Mouse (Mus musculus) cortical plate, adult 2 months (tissue): ENCODE data around the gene Tmem45a2. TPM values are rescaled to one million over a fixed set of nuclear protein-coding genes. Genes with fewer than 3 reads are reported as not detected.

Experiments
- H3K27ac ChIP-seq: fragments of 200-500 bp; 2 replicates; pipeline ENCODE4 v1.5.1; 2012; ENCODE audit warnings: low read length, control low read depth, inconsistent platforms; ENCODE audit not compliant: insufficient read depth
- H3K4me1 ChIP-seq: fragments of 200-500 bp; 2 replicates; pipeline ENCODE4 v1.6.1; 2011; ENCODE audit warnings: low read length; ENCODE audit not compliant: control insufficient read depth, insufficient read depth
- H3K4me3 ChIP-seq: fragments of 200-500 bp; 2 replicates; pipeline ENCODE4 v1.5.1; 2011; ENCODE audit warnings: mild to moderate bottlenecking, low read length, control low read depth; ENCODE audit not compliant: insufficient read depth
- CTCF ChIP-seq: fragments of 200-500 bp; IDR thresholded peaks from 2 replicates; pipeline ENCODE4 v1.5.1; 2011; ENCODE audit warnings: mild to moderate bottlenecking, control low read depth, low read length; ENCODE audit not compliant: insufficient read depth; ENCODE audit errors: extremely low read depth
- POLR2A ChIP-seq: fragments of 200-500 bp; IDR thresholded peaks from 2 replicates; pipeline ENCODE4 v1.6.1; 2011; ENCODE audit warnings: mild to moderate bottlenecking, low read length, control low read depth; ENCODE audit not compliant: insufficient read depth; ENCODE audit errors: extremely low read depth
- polyA plus RNA-seq: library from polyadenylated mRNA; depleted of rRNA; stranded (reverse); fragments of >200 nt; gene quantifications from 2 replicates; pipeline ENCODE4 v1.2.3, GENCODE M21; 2012; rRNA removed

The Tmem45a2 gene
- 0.06 TPM in 1 of 2 replicates, not detected in the other for polyA plus RNA-seq

GRCm38 (mm10) chr16:57071132-57071639 lies at the start of gene Tmem45a2:
Gene Tmem45a2 (minus strand): TSS chr16:57071372.
- TF ChIP-seq POLR2A, result no peak
- TF ChIP-seq CTCF, result no peak

GRCm38 (mm10) chr16:57117562-57117961 lies 46.4 kb upstream of the Tmem45a2 start:
- TF ChIP-seq POLR2A (no peak), CTCF (no peak)

More at GRCm38 (mm10) chr16:57071132-57071639, at the start of gene Tmem45a2:
- Histone ChIP-seq H3K4me1 (no peaks in the 10 kb centered on the region), H3K27ac (no peak within 1 kb of the TSS), H3K4me3 (no peak within 1 kb of the TSS)

GRCm38 (mm10) chr16:57116066-57116465 lies 44.9 kb upstream of the Tmem45a2 start:
- TF ChIP-seq CTCF, result peak; percentile 31; the same call in 1 of the 2 replicates
- no peak for TF ChIP-seq POLR2A
- no peak overlapping the region for H3K27ac ChIP-seq

More at GRCm38 (mm10) chr16:57117562-57117961, 46.4 kb upstream of the Tmem45a2 start:
- no peak overlapping the region for H3K27ac ChIP-seq
- H3K4me3 ChIP-seq, result no peak overlapping the region
- no peaks in the 10 kb centered on the region for H3K4me1 ChIP-seq

GRCm38 (mm10) chr16:57106185-57106960 lies 35.2 kb upstream of the Tmem45a2 start:
- H3K27ac ChIP-seq, result no peak overlapping the region
- TF ChIP-seq POLR2A, result no peak
- no peaks in the 10 kb centered on the region for H3K4me1 ChIP-seq
- H3K4me3 ChIP-seq, result no peak overlapping the region

More at GRCm38 (mm10) chr16:57116066-57116465, 44.9 kb upstream of the Tmem45a2 start:
- H3K4me3 ChIP-seq, result no peak overlapping the region
- H3K4me1 ChIP-seq, result no peaks in the 10 kb centered on the region

GRCm38 (mm10) chr16:57101174-57101573 lies 30.0 kb upstream of the Tmem45a2 start:
- H3K4me3 ChIP-seq, result no peak overlapping the region
- TF ChIP-seq POLR2A (no peak), CTCF (no peak)
- no peak overlapping the region for H3K27ac ChIP-seq
- H3K4me1 ChIP-seq, result no peaks in the 10 kb centered on the region

- H3K4me3 ChIP-seq, result no peak overlapping the region
- no peaks in the 10 kb centered on the region for H3K4me1 ChIP-seq
- TF ChIP-seq CTCF (no peak), POLR2A (no peak)
- no peak overlapping the region for H3K27ac ChIP-seq
These were observed 28.5 kb upstream of the Tmem45a2 start for GRCm38 (mm10) chr16:57099572-57100237.

- H3K27ac ChIP-seq, result no peak overlapping the region
- TF ChIP-seq CTCF, result no peak
- no peak for TF ChIP-seq POLR2A
- H3K4me1 ChIP-seq, result no peaks in the 10 kb centered on the region
- no peak overlapping the region for H3K4me3 ChIP-seq
These were observed 27.4 kb upstream of the Tmem45a2 start for GRCm38 (mm10) chr16:57098468-57099144.

GRCm38 (mm10) chr16:57092911-57093605 lies 21.9 kb upstream of the Tmem45a2 start:
- no peak for TF ChIP-seq CTCF
- TF ChIP-seq POLR2A, result no peak
- no peaks in the 10 kb centered on the region for H3K4me1 ChIP-seq
- no peak overlapping the region for H3K27ac ChIP-seq
- no peak overlapping the region for H3K4me3 ChIP-seq

GRCm38 (mm10) chr16:57092460-57092859 lies 21.3 kb upstream of the Tmem45a2 start:
- Histone ChIP-seq H3K27ac (no peak overlapping the region), H3K4me3 (no peak overlapping the region), H3K4me1 (no peaks in the 10 kb centered on the region)
- TF ChIP-seq CTCF, result peak; percentile 78
- no peak for TF ChIP-seq POLR2A
